Mouse (Mus musculus): ENCODE data around the gene Rabgef1. TPM values are rescaled to one million over a fixed set of nuclear protein-coding genes. Genes with fewer than 3 reads are reported as not detected.

Rabgef1 gene
- total and polyA plus RNA-seq, 2 experiments = 11.8 to 13.1 TPM

DNA sequence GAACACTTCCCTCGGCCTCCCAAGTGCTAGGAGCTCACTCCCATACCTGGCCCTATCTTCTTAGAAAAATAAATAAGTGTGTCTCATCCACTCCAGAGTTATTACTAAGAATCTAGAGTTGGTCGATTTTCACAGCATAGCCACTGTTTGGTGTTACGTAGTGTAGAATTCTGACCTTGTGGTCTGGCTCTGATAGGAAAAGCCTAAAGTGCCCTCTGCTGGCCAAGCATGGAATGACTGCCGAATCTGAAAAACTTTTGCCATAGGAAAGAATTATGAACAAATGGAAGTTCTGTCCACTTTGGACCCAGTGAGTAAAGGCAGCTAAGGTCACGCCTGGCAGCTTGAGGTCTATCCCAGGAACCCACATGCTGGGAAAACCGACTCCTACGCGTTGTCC is 32.2 kb upstream of the Rabgef1 start:
- Histone ChIP-seq H3K4me1 (ENCODE audit: control insufficient read depth, insufficient read depth, low read length) (peaks cover 14% of the 10 kb centered on the region), H3K4me3 (ENCODE audit: insufficient read depth, low read depth, low read length) (no peak overlapping the region), H3K79me2 (ENCODE audit: control insufficient read depth, insufficient read depth, low read length) (no peaks in the 10 kb centered on the region), H3K27ac (replicated peaks; ENCODE audit: insufficient read depth, low read depth, low read length) (peak overlapping the region; percentile 50; the same call in 1 of the 2 replicates), H3K36me3 (ENCODE audit: control insufficient read depth, insufficient read depth, low read length) (no peaks in the 10 kb centered on the region), H3K9ac (ENCODE audit: low read depth, low read length) (no peak overlapping the region), H3K27me3 (ENCODE audit: control insufficient read depth, insufficient read depth, low read length) (no peaks in the 10 kb centered on the region)
- TF ChIP-seq CTCF (IDR thresholded peaks at IDR 0.05; ENCODE audit: low read depth, low read length) (peak; percentile 57; the same call in 1 of the 2 replicates), POLR2A (IDR thresholded peaks at IDR 0.05; ENCODE audit: extremely low read depth, insufficient read depth, low read length) (no peak)
- 7% methylated on average over 8 of the region's 8 CpGs for WGBS
- DNase-seq (ENCODE audit: extremely low read depth, low read depth, low spot score) = peak; percentile 76

DNA sequence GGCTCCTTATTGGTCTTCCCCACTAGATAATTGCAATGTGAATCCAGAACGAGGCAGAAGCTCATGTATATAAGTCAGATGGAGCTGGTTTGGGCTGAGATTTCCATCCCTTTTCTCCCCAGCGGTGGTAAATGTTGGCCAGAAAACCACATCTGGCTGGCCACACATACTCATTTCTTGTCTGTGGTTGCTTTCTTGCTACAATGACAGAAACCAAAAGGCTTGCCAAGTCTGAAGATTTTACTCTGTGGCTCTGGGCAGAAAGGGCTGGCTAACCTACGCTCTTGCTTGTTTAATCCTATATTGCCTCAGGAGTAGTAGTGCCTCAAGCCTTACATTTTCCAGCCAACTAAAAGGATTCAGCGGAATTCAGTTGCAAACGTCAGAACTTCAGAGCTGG is 30.5 kb upstream of the Rabgef1 start:
- TF ChIP-seq POLR2A (IDR thresholded peaks at IDR 0.05; ENCODE audit: extremely low read depth, insufficient read depth, low read length) (no peak), CTCF (IDR thresholded peaks at IDR 0.05; ENCODE audit: low read depth, low read length) (no peak)
- H3K4me3 ChIP-seq (ENCODE audit: insufficient read depth, low read depth, low read length) = no peak overlapping the region
- no peak overlapping the region for H3K9ac ChIP-seq (ENCODE audit: low read depth, low read length)
- H3K27me3 ChIP-seq (ENCODE audit: control insufficient read depth, insufficient read depth, low read length) = no peaks in the 10 kb centered on the region
- no peak overlapping the region for H3K27ac ChIP-seq (replicated peaks; ENCODE audit: insufficient read depth, low read depth, low read length)
- no peak for DNase-seq (ENCODE audit: extremely low read depth, low read depth, low spot score)
- no peaks in the 10 kb centered on the region for H3K36me3 ChIP-seq (ENCODE audit: control insufficient read depth, insufficient read depth, low read length)
- WGBS = 91% methylated on average over 5 of the region's 5 CpGs
- no peaks in the 10 kb centered on the region; the same call in 1 of the 2 replicates for H3K79me2 ChIP-seq (ENCODE audit: control insufficient read depth, insufficient read depth, low read length)
- H3K4me1 ChIP-seq (ENCODE audit: control insufficient read depth, insufficient read depth, low read length) = peaks cover 13% of the 10 kb centered on the region

GRCm38 (mm10) chr5:130142041-130142440 is 29.6 kb upstream of the Rabgef1 start:
- TF ChIP-seq CTCF (IDR thresholded peaks at IDR 0.05; ENCODE audit: low read depth, low read length) = no peak
- no peak for TF ChIP-seq POLR2A (IDR thresholded peaks at IDR 0.05; ENCODE audit: extremely low read depth, insufficient read depth, low read length)
- peak; percentile 29 for DNase-seq (ENCODE audit: extremely low read depth, low read depth, low spot score)
- Histone ChIP-seq H3K4me1 (ENCODE audit: control insufficient read depth, insufficient read depth, low read length) (peaks cover 7% of the 10 kb centered on the region; the same call in 1 of the 2 replicates), H3K4me3 (ENCODE audit: insufficient read depth, low read depth, low read length) (no peak overlapping the region), H3K9ac (ENCODE audit: low read depth, low read length) (no peak overlapping the region), H3K79me2 (ENCODE audit: control insufficient read depth, insufficient read depth, low read length) (no peaks in the 10 kb centered on the region; the same call in 1 of the 2 replicates), H3K27me3 (ENCODE audit: control insufficient read depth, insufficient read depth, low read length) (no peaks in the 10 kb centered on the region), H3K36me3 (ENCODE audit: control insufficient read depth, insufficient read depth, low read length) (no peaks in the 10 kb centered on the region), H3K27ac (replicated peaks; ENCODE audit: insufficient read depth, low read depth, low read length) (no peak overlapping the region)
- 82% methylated on average over 4 of the region's 4 CpGs for WGBS

GRCm38 (mm10) chr5:130143101-130143500 is 28.5 kb upstream of the Rabgef1 start:
- no peaks in the 10 kb centered on the region for H3K27me3 ChIP-seq (ENCODE audit: control insufficient read depth, insufficient read depth, low read length)
- H3K79me2 ChIP-seq (ENCODE audit: control insufficient read depth, insufficient read depth, low read length) = no peaks in the 10 kb centered on the region; the same call in 1 of the 2 replicates
- 88% methylated on average over 7 of the region's 7 CpGs for WGBS
- H3K4me3 ChIP-seq (ENCODE audit: insufficient read depth, low read depth, low read length) = no peak overlapping the region
- no peak for DNase-seq (ENCODE audit: extremely low read depth, low read depth, low spot score)
- H3K36me3 ChIP-seq (ENCODE audit: control insufficient read depth, insufficient read depth, low read length) = no peaks in the 10 kb centered on the region
- H3K27ac ChIP-seq (replicated peaks; ENCODE audit: insufficient read depth, low read depth, low read length) = no peak overlapping the region
- TF ChIP-seq CTCF (IDR thresholded peaks at IDR 0.05; ENCODE audit: low read depth, low read length) = no peak
- peaks cover 7% of the 10 kb centered on the region; the same call in 1 of the 2 replicates for H3K4me1 ChIP-seq (ENCODE audit: control insufficient read depth, insufficient read depth, low read length)
- H3K9ac ChIP-seq (ENCODE audit: low read depth, low read length) = no peak overlapping the region

DNA sequence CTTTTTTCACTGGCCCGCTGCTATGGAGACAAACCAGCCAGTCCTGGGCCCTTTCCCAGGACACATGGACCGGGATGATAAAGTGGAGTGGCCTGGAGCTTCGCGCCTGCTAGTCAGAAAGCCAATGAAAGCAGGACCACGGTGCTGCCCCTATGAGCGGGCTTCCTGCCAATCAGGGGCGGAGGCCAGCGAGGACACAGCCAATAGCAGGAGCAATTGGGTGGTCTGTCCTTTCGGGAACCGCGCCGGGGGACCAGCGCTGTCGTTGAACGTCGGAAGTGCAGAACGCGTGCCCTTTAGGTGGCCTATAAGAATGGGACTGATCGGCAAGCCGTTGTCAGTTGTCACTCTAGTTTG is 27.6 kb upstream of the Rabgef1 start:
- Histone ChIP-seq H3K9ac (ENCODE audit: low read depth, low read length) (0 out of 2 replicates have a peak overlapping the region, but pooled peaks have one; percentile 7), H3K27me3 (ENCODE audit: control insufficient read depth, insufficient read depth, low read length) (no peaks in the 10 kb centered on the region), H3K27ac (replicated peaks; ENCODE audit: insufficient read depth, low read depth, low read length) (0 out of 2 replicates have a peak overlapping the region, but pooled peaks have one; percentile 10), H3K79me2 (ENCODE audit: control insufficient read depth, insufficient read depth, low read length) (no peaks in the 10 kb centered on the region; the same call in 1 of the 2 replicates), H3K36me3 (ENCODE audit: control insufficient read depth, insufficient read depth, low read length) (no peaks in the 10 kb centered on the region), H3K4me3 (ENCODE audit: insufficient read depth, low read depth, low read length) (peak overlapping the region; percentile 57), H3K4me1 (ENCODE audit: control insufficient read depth, insufficient read depth, low read length) (peaks cover 7% of the 10 kb centered on the region; the same call in 1 of the 2 replicates)
- no peak for TF ChIP-seq POLR2A (IDR thresholded peaks at IDR 0.05; ENCODE audit: extremely low read depth, insufficient read depth, low read length)
- TF ChIP-seq CTCF (IDR thresholded peaks at IDR 0.05; ENCODE audit: low read depth, low read length) = no peak
- WGBS = 15% methylated on average over 20 of the region's 20 CpGs
- no peak for DNase-seq (ENCODE audit: extremely low read depth, low read depth, low spot score)
